Mouse (Mus musculus) hindbrain, embryonic 13.5 days (tissue): ENCODE data around the gene Miga2. TPM values are rescaled to one million over a fixed set of nuclear protein-coding genes. Genes with fewer than 3 reads are reported as not detected.

Experiments
- ATAC-seq: fragments of 200-750 bp; cut with Nextera tagmentation; 2 replicates; pipeline ENCODE4 v1.8.0; 2017; ENCODE audit warnings: moderate TSS enrichment; ENCODE audit not compliant: low FRiP score
- H3K27ac ChIP-seq: fragments of 300-500 bp; sonication (generic); 2 replicates; pipeline ENCODE4 v1.5.1; 2015; ENCODE audit warnings: inconsistent platforms, mild to moderate bottlenecking, moderate library complexity
- H3K27me3 ChIP-seq: fragments of 300-500 bp; sonication (generic); 2 replicates; pipeline ENCODE4 v1.6.1; 2015; ENCODE audit warnings: mild to moderate bottlenecking, inconsistent platforms
- H3K36me3 ChIP-seq: fragments of 300-500 bp; sonication (generic); 2 replicates; pipeline ENCODE4 v1.6.1; 2015; ENCODE audit warnings: mild to moderate bottlenecking, inconsistent platforms
- H3K4me1 ChIP-seq: fragments of 300-500 bp; sonication (generic); replicated peaks from 2 replicates; pipeline ENCODE4 v1.6.1; 2015; ENCODE audit warnings: inconsistent platforms
- H3K4me2 ChIP-seq: fragments of 300-500 bp; sonication (generic); 2 replicates; pipeline ENCODE4 v1.6.1; 2015; ENCODE audit warnings: inconsistent platforms, mild to moderate bottlenecking, moderate library complexity
- H3K4me3 ChIP-seq: fragments of 300-500 bp; sonication (generic); 2 replicates; pipeline ENCODE4 v1.5.1; 2015; ENCODE audit warnings: mild to moderate bottlenecking, inconsistent platforms
- H3K9ac ChIP-seq: fragments of 300-500 bp; sonication (generic); 2 replicates; pipeline ENCODE4 v1.6.1; 2015; ENCODE audit warnings: mild to moderate bottlenecking, inconsistent platforms
- H3K9me3 ChIP-seq: fragments of 300-500 bp; sonication (generic); 2 replicates; pipeline ENCODE4 v1.6.1; 2016; ENCODE audit warnings: inconsistent platforms
- WGBS: fragments of 180-500 bp; shearing (Covaris S2); methylation state at CpG from one replicate; pipeline ENCODE4 v1.1.7; 2015; 5-methylcytosine and 5-hydroxymethylcytosine counted together
- polyA plus RNA-seq: library from polyadenylated mRNA; unstranded; fragments of >200 nt; fragmentation: Nextera tagmentation; extraction: Ambion mirVana; gene quantifications from 2 replicates; pipeline ENCODE4 v1.2.1, GENCODE M21; 2015

The Miga2 gene
- polyA plus RNA-seq = 27.0 and 33.1 TPM in 2 replicates

- H3K36me3 ChIP-seq = peaks cover 22% of the 10 kb centered on the region
- H3K27ac ChIP-seq = peak within 1 kb of the TSS; percentile 84
- H3K9me3 ChIP-seq = no peaks in the 10 kb centered on the region
- H3K27me3 ChIP-seq = no peaks in the 10 kb centered on the region
- WGBS = under 1% methylated on average over 54 of the region's 54 CpGs
- H3K4me1 ChIP-seq = peaks cover 21% of the 10 kb centered on the region
- ATAC-seq = peak; percentile 99
- peak within 1 kb of the TSS; percentile 95 for H3K9ac ChIP-seq
- H3K4me3 ChIP-seq = peak within 1 kb of the TSS; percentile 65
- peak within 1 kb of the TSS; percentile 95 for H3K4me2 ChIP-seq
Measured at GRCm38 (mm10) chr2:30363773-30364650, at the start of gene Miga2. Gene Miga2 (plus strand): TSS chr2:30364233.

DNA sequence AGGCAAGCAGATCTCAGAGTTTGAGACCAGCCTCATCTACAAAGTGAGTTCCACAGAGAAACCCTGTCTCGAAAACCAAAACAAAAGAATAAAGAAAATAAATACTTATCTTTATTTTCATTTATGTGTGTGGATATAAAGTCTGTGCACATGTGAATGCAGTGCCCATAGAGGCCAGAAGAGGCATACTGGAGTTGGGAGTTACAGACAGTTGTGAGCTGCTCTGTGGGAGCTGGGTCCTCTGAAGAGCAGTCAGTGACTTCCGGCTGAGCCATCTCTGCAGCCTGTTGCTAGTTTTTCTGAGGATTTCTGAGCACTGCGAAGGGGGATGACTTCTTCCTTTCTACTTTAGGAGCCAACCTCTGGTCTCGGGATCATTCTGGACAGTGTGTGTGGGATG, 47.9 kb upstream of the Miga2 start:
- Histone ChIP-seq H3K27me3 (no peaks in the 10 kb centered on the region), H3K9me3 (no peaks in the 10 kb centered on the region), H3K9ac (no peak overlapping the region), H3K4me3 (no peak overlapping the region), H3K4me1 (no peaks in the 10 kb centered on the region), H3K36me3 (peaks cover 93% of the 10 kb centered on the region), H3K27ac (no peak overlapping the region), H3K4me2 (no peak overlapping the region)
- 94% methylated on average over 4 of the region's 4 CpGs for WGBS
- ATAC-seq = no peak

DNA sequence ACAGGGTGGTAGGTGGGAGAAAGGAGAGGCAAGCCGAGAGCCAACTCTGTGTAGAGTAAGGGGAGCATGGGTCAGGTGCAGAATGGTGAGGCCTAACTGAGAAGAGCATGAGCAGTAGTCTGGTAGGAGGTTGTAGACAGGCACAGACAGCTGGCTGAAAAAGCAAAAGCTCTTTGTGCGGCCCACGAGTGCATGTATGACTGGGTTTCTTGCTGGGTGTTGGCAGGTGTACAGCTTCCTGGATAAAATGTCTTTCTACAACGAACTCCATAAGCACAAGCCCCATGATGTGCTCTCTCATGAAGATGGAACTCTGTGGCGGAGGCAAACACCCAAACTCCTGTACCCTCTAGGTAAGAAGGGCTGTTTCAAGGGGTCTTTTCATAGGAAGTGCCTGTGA, 47.1 kb upstream of the Miga2 start:
- 95% methylated on average over 5 of the region's 5 CpGs for WGBS
- no peaks in the 10 kb centered on the region for H3K9me3 ChIP-seq
- ATAC-seq = no peak
- H3K27me3 ChIP-seq = no peaks in the 10 kb centered on the region
- peaks cover 95% of the 10 kb centered on the region for H3K36me3 ChIP-seq
- H3K27ac ChIP-seq = no peak overlapping the region
- H3K4me1 ChIP-seq = no peaks in the 10 kb centered on the region
- H3K4me3 ChIP-seq = no peak overlapping the region
- no peak overlapping the region for H3K9ac ChIP-seq
- H3K4me2 ChIP-seq = no peak overlapping the region

DNA sequence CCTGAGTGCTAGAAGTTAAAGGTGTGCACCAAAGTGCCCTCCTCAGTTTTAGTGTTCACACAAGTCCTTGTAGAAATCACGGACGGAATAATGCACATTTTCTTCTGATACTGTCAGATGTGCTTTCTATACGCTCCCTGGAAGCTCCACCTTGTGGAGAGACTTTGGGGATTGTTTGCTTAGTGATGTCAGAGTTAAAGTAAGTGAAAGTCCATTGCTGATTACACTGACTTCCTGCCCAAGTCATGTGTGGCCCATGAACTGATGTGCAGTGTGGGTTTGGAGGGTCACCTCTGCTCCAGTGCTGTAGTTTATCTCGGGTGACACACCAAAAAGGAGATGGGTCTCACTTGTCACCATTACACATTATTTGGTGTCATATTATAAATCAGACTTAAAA, 44.8 kb upstream of the Miga2 start:
- no peaks in the 10 kb centered on the region for H3K9me3 ChIP-seq
- H3K4me2 ChIP-seq = no peak overlapping the region
- H3K4me3 ChIP-seq = no peak overlapping the region
- no peak overlapping the region for H3K9ac ChIP-seq
- H3K27ac ChIP-seq = no peak overlapping the region
- no peaks in the 10 kb centered on the region for H3K27me3 ChIP-seq
- peaks cover 95% of the 10 kb centered on the region for H3K36me3 ChIP-seq
- H3K4me1 ChIP-seq = no peaks in the 10 kb centered on the region
- 93% methylated on average over 4 of the region's 4 CpGs for WGBS
- no peak for ATAC-seq

- no peaks in the 10 kb centered on the region for H3K4me1 ChIP-seq
- WGBS = 90% methylated on average over 7 of the region's 7 CpGs
- H3K9ac ChIP-seq = no peak overlapping the region
- no peaks in the 10 kb centered on the region for H3K9me3 ChIP-seq
- H3K27ac ChIP-seq = no peak overlapping the region
- H3K4me3 ChIP-seq = no peak overlapping the region
- ATAC-seq = no peak
- peaks cover 95% of the 10 kb centered on the region for H3K36me3 ChIP-seq
- H3K27me3 ChIP-seq = no peaks in the 10 kb centered on the region
- H3K4me2 ChIP-seq = no peak overlapping the region
Measured at GRCm38 (mm10) chr2:30323111-30323510, 40.9 kb upstream of the Miga2 start.

DNA sequence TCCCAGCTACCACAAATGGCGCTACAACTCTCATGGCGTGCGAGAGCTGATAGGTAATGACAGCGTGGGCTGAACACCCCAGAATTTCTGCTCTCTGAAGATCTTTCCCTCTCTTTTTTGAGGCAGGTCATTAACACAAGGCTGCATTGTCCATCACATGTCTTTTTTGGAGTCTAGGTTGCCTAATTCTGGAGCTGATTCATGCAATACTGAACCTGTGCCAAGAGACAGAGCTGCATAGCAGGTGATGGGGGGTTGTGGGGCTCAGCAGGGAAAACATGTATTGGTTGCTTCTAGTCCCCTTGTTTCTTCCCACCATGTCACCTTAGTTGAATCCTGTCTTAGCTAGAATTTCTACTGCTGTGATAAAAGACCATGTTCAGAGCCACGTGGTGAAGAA, 38.7 kb upstream of the Miga2 start:
- Histone ChIP-seq H3K27me3 (no peaks in the 10 kb centered on the region), H3K36me3 (peaks cover 98% of the 10 kb centered on the region), H3K9me3 (no peaks in the 10 kb centered on the region), H3K4me3 (no peak overlapping the region), H3K27ac (no peak overlapping the region), H3K9ac (no peak overlapping the region), H3K4me2 (no peak overlapping the region), H3K4me1 (no peaks in the 10 kb centered on the region)
- 93% methylated on average over 5 of the region's 5 CpGs for WGBS
- no peak for ATAC-seq

DNA sequence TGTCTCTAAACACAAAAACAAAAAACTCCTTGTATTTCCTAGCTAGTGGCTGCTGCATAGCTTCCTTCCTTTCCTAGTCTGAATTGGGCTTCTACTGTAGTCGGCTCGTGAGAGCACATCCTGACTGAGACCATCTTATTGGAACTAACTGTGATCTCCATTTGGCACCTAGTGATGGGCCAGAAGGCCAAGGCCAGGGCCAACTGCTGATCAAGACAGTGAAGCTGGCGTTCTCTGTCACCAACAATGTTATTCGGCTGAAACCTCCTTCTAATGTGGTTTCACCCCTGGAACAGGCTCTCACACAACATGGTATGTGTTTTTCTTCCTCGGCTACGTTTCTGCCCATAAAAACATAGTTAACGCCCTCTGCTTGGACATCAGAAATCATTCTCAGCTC, 36.8 kb upstream of the Miga2 start:
- Histone ChIP-seq H3K4me1 (no peaks in the 10 kb centered on the region), H3K9me3 (no peaks in the 10 kb centered on the region), H3K27me3 (no peaks in the 10 kb centered on the region), H3K36me3 (peaks cover 98% of the 10 kb centered on the region), H3K9ac (no peak overlapping the region), H3K27ac (no peak overlapping the region), H3K4me2 (no peak overlapping the region), H3K4me3 (no peak overlapping the region)
- 94% methylated on average over 7 of the region's 7 CpGs for WGBS
- ATAC-seq = no peak

GRCm38 (mm10) chr2:30328791-30329190, 35.2 kb upstream of the Miga2 start:
- no peak for ATAC-seq
- Histone ChIP-seq H3K4me2 (no peak overlapping the region), H3K36me3 (peaks cover 98% of the 10 kb centered on the region), H3K27ac (no peak overlapping the region), H3K27me3 (no peaks in the 10 kb centered on the region), H3K9ac (no peak overlapping the region), H3K9me3 (no peaks in the 10 kb centered on the region), H3K4me3 (no peak overlapping the region), H3K4me1 (no peaks in the 10 kb centered on the region)
- 90% methylated on average over 3 of the region's 3 CpGs for WGBS

- H3K36me3 ChIP-seq = peaks cover 97% of the 10 kb centered on the region
- no peak for ATAC-seq
Measured at GRCm38 (mm10) chr2:30335324-30335723, 28.7 kb upstream of the Miga2 start.

DNA sequence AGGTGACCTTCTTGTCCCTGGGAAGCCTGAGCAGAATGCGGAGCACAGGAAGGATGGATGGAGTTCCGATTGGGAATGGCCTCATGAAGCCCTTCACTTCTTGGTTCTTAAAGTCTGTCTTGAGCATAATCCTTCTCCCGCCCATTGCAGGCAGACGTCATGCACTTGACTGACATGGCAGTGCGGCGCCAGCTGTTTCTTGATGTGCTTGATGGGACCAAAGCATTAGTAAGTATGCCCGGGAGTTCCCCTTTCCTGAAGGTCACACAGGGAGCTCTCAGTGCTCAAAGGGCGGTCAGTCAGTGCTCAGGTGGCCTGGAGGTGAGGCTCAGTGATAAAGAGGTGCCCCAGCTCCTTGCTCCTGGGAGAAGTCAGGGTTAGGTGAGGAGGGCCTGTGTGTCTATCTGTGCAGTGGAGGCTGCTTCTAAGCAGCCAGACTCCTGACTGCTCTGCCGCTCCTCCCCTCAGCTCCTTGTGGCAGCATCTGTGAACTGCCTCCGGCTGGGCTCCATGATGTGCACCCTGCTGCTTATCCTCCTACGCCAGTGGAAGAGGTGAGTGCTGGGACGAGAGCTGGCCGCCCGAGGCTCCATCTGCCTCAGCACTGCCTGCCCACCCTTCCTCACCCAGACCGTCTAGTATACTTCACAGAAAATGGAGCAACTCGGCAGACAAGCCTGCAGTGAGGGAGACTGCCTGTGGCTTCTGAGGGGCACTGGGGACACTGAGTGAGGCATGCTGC, 27.7 kb upstream of the Miga2 start:
- Histone ChIP-seq H3K9me3 (no peaks in the 10 kb centered on the region), H3K4me3 (no peak overlapping the region), H3K36me3 (peaks cover 97% of the 10 kb centered on the region), H3K4me2 (no peak overlapping the region), H3K27me3 (no peaks in the 10 kb centered on the region), H3K4me1 (no peaks in the 10 kb centered on the region), H3K9ac (no peak overlapping the region), H3K27ac (no peak overlapping the region)
- no peak for ATAC-seq
- 84% methylated on average over 16 of the region's 16 CpGs for WGBS

More at GRCm38 (mm10) chr2:30335324-30335723, 28.7 kb upstream of the Miga2 start:
- Histone ChIP-seq H3K4me2 (no peak overlapping the region), H3K27me3 (no peaks in the 10 kb centered on the region), H3K9ac (no peak overlapping the region), H3K4me1 (no peaks in the 10 kb centered on the region), H3K4me3 (no peak overlapping the region), H3K27ac (no peak overlapping the region), H3K9me3 (no peaks in the 10 kb centered on the region)
- 95% methylated on average over 2 of the region's 2 CpGs for WGBS

DNA sequence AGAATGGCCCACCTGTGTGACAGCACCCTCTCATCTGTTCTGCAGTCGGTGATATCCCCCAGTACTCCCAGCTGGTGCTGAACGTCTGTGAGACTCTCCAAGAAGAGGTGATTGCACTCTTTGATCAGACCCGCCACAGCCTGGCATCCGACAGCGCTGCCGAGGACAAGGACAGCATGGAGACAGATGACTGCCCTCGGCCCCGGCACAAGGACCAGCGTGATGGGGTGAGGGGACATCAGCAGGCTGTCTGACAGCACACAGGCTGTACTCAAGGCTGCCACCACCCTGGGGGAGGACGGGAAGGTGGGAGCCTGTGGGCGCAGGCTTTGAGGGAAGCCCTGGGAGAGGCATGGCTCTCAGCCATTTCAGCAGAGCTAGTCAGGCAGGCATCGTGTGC, 26.9 kb upstream of the Miga2 start:
- H3K9me3 ChIP-seq = no peaks in the 10 kb centered on the region
- 91% methylated on average over 12 of the region's 12 CpGs for WGBS
- H3K27me3 ChIP-seq = no peaks in the 10 kb centered on the region
- ATAC-seq = no peak
- peaks cover 98% of the 10 kb centered on the region for H3K36me3 ChIP-seq
- H3K9ac ChIP-seq = no peak overlapping the region
- H3K4me3 ChIP-seq = no peak overlapping the region
- no peak overlapping the region for H3K4me2 ChIP-seq
- H3K27ac ChIP-seq = no peak overlapping the region
- no peaks in the 10 kb centered on the region for H3K4me1 ChIP-seq

- Histone ChIP-seq H3K4me1 (no peaks in the 10 kb centered on the region), H3K4me3 (no peak overlapping the region), H3K36me3 (peaks cover 98% of the 10 kb centered on the region), H3K9me3 (no peaks in the 10 kb centered on the region), H3K4me2 (no peak overlapping the region), H3K27ac (no peak overlapping the region), H3K9ac (no peak overlapping the region), H3K27me3 (no peaks in the 10 kb centered on the region)
- WGBS = 91% methylated on average over 3 of the region's 3 CpGs
- ATAC-seq = no peak
Measured at GRCm38 (mm10) chr2:30342061-30342460, 22.0 kb upstream of the Miga2 start.
